Mouse (Mus musculus): Measurements from ENCODE around the gene Upk1a.

The Upk1a gene

GRCm38 (mm10) chr7:30612654-30613402 is at the start of gene Upk1a:
Gene Upk1a (minus strand): TSS chr7:30612847.
- DNase-seq: no peak

- DNase-seq: peak; percentile 99
These were observed 37.2 kb upstream of the Upk1a start, which contains the start of gene Rbm42 for GRCm38 (mm10) chr7:30649591-30650540. Gene Rbm42 (minus strand): TSS chr7:30650317.

GRCm38 (mm10) chr7:30639083-30639482 is 26.4 kb upstream of the Upk1a start:
- no peak for DNase-seq

- DNase-seq: no peak
These were observed 23.7 kb upstream of the Upk1a start for GRCm38 (mm10) chr7:30636395-30636794.

- DNase-seq: no peak
These were observed 23.1 kb upstream of the Upk1a start, which contains the start of gene Etv2 for GRCm38 (mm10) chr7:30635752-30636151. Gene Etv2 (minus strand): TSS chr7:30635852.

GRCm38 (mm10) chr7:30634621-30635020 is 22.0 kb upstream of the Upk1a start:
- peak; percentile 18 for DNase-seq

- no peak for DNase-seq
These were observed 21.2 kb upstream of the Upk1a start for GRCm38 (mm10) chr7:30633762-30634412.

- DNase-seq: no peak
These were observed 16.4 kb upstream of the Upk1a start for GRCm38 (mm10) chr7:30629013-30629412.

- no peak for DNase-seq
These were observed 14.0 kb upstream of the Upk1a start for GRCm38 (mm10) chr7:30626647-30627046.

GRCm38 (mm10) chr7:30625530-30626384 is 13.1 kb upstream of the Upk1a start, which contains the start of gene Cox6b1:
Gene Cox6b1 (minus strand): TSS chr7:30626151.
- peak; percentile 88 for DNase-seq

- no peak for DNase-seq
These were observed 6.6 kb upstream of the Upk1a start for GRCm38 (mm10) chr7:30619202-30619601.

GRCm38 (mm10) chr7:30618658-30619057 is 6.0 kb upstream of the Upk1a start:
- DNase-seq: no peak

GRCm38 (mm10) chr7:30615049-30615760 is 2.6 kb upstream of the Upk1a start:
- no peak for DNase-seq

GRCm38 (mm10) chr7:30614454-30614853 is 1.8 kb upstream of the Upk1a start:
- DNase-seq: no peak

GRCm38 (mm10) chr7:30613529-30614112 is 974 bp upstream of the Upk1a start:
- DNase-seq: peak; percentile 59

GRCm38 (mm10) chr7:30610043-30610442 is 2.6 kb downstream of the Upk1a start:
- no peak for DNase-seq

- DNase-seq: no peak
These were observed 4.2 kb downstream of the Upk1a start for GRCm38 (mm10) chr7:30608476-30608875.

GRCm38 (mm10) chr7:30607706-30608309 is 4.8 kb downstream of the Upk1a start:
- peak; percentile 46 for DNase-seq

GRCm38 (mm10) chr7:30604944-30605343 is 7.7 kb downstream of the Upk1a start:
- no peak for DNase-seq

GRCm38 (mm10) chr7:30604424-30604823 is 8.2 kb downstream of the Upk1a start:
- no peak for DNase-seq

All from kidney, adult 11 months (tissue).